Mouse (Mus musculus) forebrain, postnatal 0 days (tissue): ENCODE measurements around the gene Nags. TPM values are rescaled to one million over a fixed set of nuclear protein-coding genes. Genes with fewer than 3 reads are reported as not detected.
A peak's percentile ranks its signal among the peaks of the same experiment; 100 is the strongest.

Source experiments
- ATAC-seq: fragments of 200-750 bp; cut with Nextera tagmentation; 2 replicates; pipeline ENCODE4 v1.8.0; 2017; ENCODE audit warnings: mild to moderate bottlenecking, moderate library complexity
- DNase-seq: peaks from one replicate; pipeline ENCODE4 v3.0.0-alpha.2; 2015
- H3K27ac ChIP-seq: fragments of 300-500 bp; sonication (generic); 2 replicates; pipeline ENCODE4 v1.5.1; 2014; ENCODE audit warnings: low read depth, mild to moderate bottlenecking, antibody characterized with exemption, low read length, moderate library complexity, mixed read lengths
- H3K27me3 ChIP-seq: fragments of 300-500 bp; sonication (generic); 2 replicates; pipeline ENCODE4 v1.6.1; 2014; ENCODE audit warnings: mild to moderate bottlenecking, low read length, mixed read lengths; ENCODE audit not compliant: insufficient read depth
- H3K36me3 ChIP-seq: fragments of 300-500 bp; sonication (generic); 2 replicates; pipeline ENCODE4 v1.6.1; 2014; ENCODE audit warnings: mild to moderate bottlenecking, moderate library complexity; ENCODE audit not compliant: insufficient read depth
- H3K4me1 ChIP-seq: fragments of 300-500 bp; sonication (generic); 2 replicates; pipeline ENCODE4 v1.6.1; 2014; ENCODE audit warnings: antibody characterized with exemption; ENCODE audit not compliant: insufficient read depth
- H3K4me2 ChIP-seq: fragments of 300-500 bp; sonication (generic); 2 replicates; pipeline ENCODE4 v1.6.1; 2014; ENCODE audit warnings: low read depth, mild to moderate bottlenecking, moderate library complexity
- H3K4me3 ChIP-seq: fragments of 300-500 bp; sonication (generic); 2 replicates; pipeline ENCODE4 v1.5.1; 2014; ENCODE audit warnings: low read depth, low read length, mixed read lengths
- H3K9ac ChIP-seq: fragments of 300-500 bp; sonication (generic); 2 replicates; pipeline ENCODE4 v1.6.1; 2014; ENCODE audit warnings: mild to moderate bottlenecking
- H3K9me3 ChIP-seq: fragments of 300-500 bp; sonication (generic); 2 replicates; pipeline ENCODE4 v1.6.1; 2016; ENCODE audit warnings: low read length
- CTCF ChIP-seq: sonication (generic); IDR thresholded peaks from 2 replicates; pipeline ENCODE4 v1.5.1; 2016; ENCODE audit warnings: antibody characterized with exemption, control low read depth, low read depth
- WGBS: fragments of 180-500 bp; shearing (Covaris S2); extraction: QIAGEN DNeasy Blood & Tissue Kit; methylation state at CpG from one replicate; pipeline ENCODE4 v1.1.7; 2014; 5-methylcytosine and 5-hydroxymethylcytosine counted together
- polyA plus RNA-seq: library from polyadenylated mRNA; unstranded; fragments of >200 nt; fragmentation: Nextera tagmentation; extraction: Ambion mirVana; gene quantifications from 2 replicates; pipeline ENCODE4 v1.2.1, GENCODE M21; 2015
- total RNA-seq: library from RNA; depleted of rRNA; stranded (reverse); fragments of >200 nt; gene quantifications from 2 replicates; pipeline ENCODE4 v1.2.3, GENCODE M21; 2014

The Nags gene
- total and polyA plus RNA-seq, 2 experiments from 2014 or later = 0.14 to 0.35 TPM

GRCm38 (mm10) chr11:102107732-102108131 is 37.6 kb upstream of the Nags start, which contains the start of gene Pyy:
Gene Pyy (minus strand): TSS chr11:102107832.
- Histone ChIP-seq H3K9me3 (no peaks in the 10 kb centered on the region), H3K27me3 (peaks cover 39% of the 10 kb centered on the region), H3K4me1 (no peaks in the 10 kb centered on the region), H3K27ac (no peak within 1 kb of the TSS), H3K4me2 (no peak within 1 kb of the TSS), H3K4me3 (no peak within 1 kb of the TSS), H3K36me3 (no peaks in the 10 kb centered on the region), H3K9ac (no peak within 1 kb of the TSS)
- no peak for ATAC-seq
- no peak for DNase-seq
- no peak for TF ChIP-seq CTCF
- WGBS = 9% methylated on average over 9 of the region's 9 CpGs

DNA sequence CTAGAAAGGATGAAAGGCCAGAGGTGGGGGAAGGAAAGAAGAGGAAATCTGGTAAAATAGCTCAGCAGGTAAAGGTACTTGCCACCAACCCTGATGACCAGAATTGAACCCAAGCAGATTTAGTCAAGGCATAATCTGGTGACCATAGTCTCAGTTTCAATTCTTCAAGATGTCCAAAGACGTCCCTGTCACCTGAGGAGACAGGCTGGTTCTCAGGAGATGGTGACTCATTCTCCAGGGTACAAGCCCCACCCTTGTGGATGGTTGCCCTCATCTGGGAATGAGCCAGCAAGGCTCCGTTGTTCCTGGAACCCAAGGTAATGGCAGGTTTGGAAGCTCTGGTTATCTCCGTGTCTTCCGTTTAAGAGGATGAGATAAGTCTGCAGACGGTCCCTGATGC is 33.7 kb upstream of the Nags start:
- no peak for TF ChIP-seq CTCF
- H3K36me3 ChIP-seq = no peaks in the 10 kb centered on the region
- WGBS = 87% methylated on average over 5 of the region's 5 CpGs

GRCm38 (mm10) chr11:102116241-102116640 is 29.1 kb upstream of the Nags start:
- DNase-seq (no peak), ATAC-seq (no peak)
- WGBS = 83% methylated on average over 8 of the region's 8 CpGs

More for the DNA sequence above, 33.7 kb upstream of the Nags start:
- DNase-seq = no peak
- no peak overlapping the region for H3K4me2 ChIP-seq
- H3K9me3 ChIP-seq = no peaks in the 10 kb centered on the region
- no peak overlapping the region for H3K9ac ChIP-seq
- no peak overlapping the region for H3K27ac ChIP-seq
- ATAC-seq = no peak
- H3K4me3 ChIP-seq = no peak overlapping the region
- H3K4me1 ChIP-seq = no peaks in the 10 kb centered on the region
- peaks cover 20% of the 10 kb centered on the region for H3K27me3 ChIP-seq

DNA sequence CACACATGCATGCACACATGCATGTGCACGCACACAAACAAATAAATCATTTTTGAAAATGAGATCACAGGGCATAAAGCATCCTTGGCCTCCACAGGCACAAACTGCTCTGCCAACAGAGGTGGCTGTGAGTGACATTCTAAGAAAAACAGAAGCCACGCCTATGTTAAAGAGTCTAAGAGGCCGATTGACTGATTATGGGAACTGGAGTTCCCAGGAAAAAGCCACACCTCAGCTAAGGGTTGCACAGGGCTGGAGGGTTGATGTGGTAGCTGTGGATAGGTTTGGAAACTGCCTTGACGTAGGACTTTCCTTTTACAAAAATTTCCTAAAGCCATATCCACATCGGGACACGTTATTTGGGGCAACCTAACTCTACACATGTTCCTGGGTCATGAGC is 27.9 kb upstream of the Nags start:
- Histone ChIP-seq H3K4me2 (no peak overlapping the region), H3K27ac (no peak overlapping the region), H3K9me3 (no peaks in the 10 kb centered on the region), H3K27me3 (no peaks in the 10 kb centered on the region; the same call in 1 of the 2 replicates), H3K4me1 (no peaks in the 10 kb centered on the region), H3K36me3 (no peaks in the 10 kb centered on the region), H3K4me3 (no peak overlapping the region), H3K9ac (no peak overlapping the region)
- no peak for TF ChIP-seq CTCF
- ATAC-seq (no peak), DNase-seq (no peak)
- 88% methylated on average over 6 of the region's 6 CpGs for WGBS

More at GRCm38 (mm10) chr11:102116241-102116640, 29.1 kb upstream of the Nags start:
- TF ChIP-seq CTCF = no peak
- H3K4me3 ChIP-seq = no peak overlapping the region
- H3K4me2 ChIP-seq = no peak overlapping the region
- no peaks in the 10 kb centered on the region for H3K4me1 ChIP-seq
- H3K27ac ChIP-seq = no peak overlapping the region
- no peak overlapping the region for H3K9ac ChIP-seq
- no peaks in the 10 kb centered on the region for H3K9me3 ChIP-seq
- no peaks in the 10 kb centered on the region; the same call in 1 of the 2 replicates for H3K27me3 ChIP-seq
- no peaks in the 10 kb centered on the region for H3K36me3 ChIP-seq

DNA sequence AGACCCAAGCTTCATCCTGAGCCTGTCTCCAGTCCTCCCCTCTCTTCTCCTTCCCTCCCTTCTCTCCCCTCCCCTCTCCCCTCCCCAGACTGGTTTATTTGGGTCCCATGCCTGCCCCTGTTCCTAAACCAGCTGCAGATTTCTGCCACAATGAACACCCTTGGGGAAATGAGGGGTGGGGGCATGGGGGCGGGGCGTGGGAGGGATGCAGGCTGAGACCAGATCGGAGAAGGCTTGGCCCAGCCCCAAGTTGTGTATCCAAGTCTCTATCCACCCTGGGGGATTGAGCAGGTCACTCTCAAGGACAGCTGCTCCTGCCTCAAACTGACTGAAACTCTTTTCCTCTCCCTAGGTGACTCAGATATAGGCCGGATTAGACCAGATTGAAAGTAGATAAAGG is 10.8 kb upstream of the Nags start:
- DNase-seq = no peak
- H3K9me3 ChIP-seq = no peaks in the 10 kb centered on the region
- no peak for ATAC-seq
- H3K27me3 ChIP-seq = no peaks in the 10 kb centered on the region; the same call in 1 of the 2 replicates
- no peak overlapping the region for H3K9ac ChIP-seq
- WGBS = 27% methylated on average over 4 of the region's 4 CpGs
- H3K4me3 ChIP-seq = no peak overlapping the region
- no peaks in the 10 kb centered on the region for H3K4me1 ChIP-seq
- no peaks in the 10 kb centered on the region for H3K36me3 ChIP-seq
- no peak overlapping the region for H3K27ac ChIP-seq
- no peak for TF ChIP-seq CTCF
- no peak overlapping the region for H3K4me2 ChIP-seq

GRCm38 (mm10) chr11:102137625-102138446 is 7.5 kb upstream of the Nags start:
- TF ChIP-seq CTCF = no peak
- Histone ChIP-seq H3K9ac (no peak overlapping the region), H3K36me3 (no peaks in the 10 kb centered on the region), H3K4me3 (no peak overlapping the region), H3K27ac (no peak overlapping the region), H3K9me3 (no peaks in the 10 kb centered on the region), H3K4me2 (peak overlapping the region; percentile 41), H3K4me1 (no peaks in the 10 kb centered on the region), H3K27me3 (no peaks in the 10 kb centered on the region; the same call in 1 of the 2 replicates)
- ATAC-seq = no peak
- WGBS = 48% methylated on average over 13 of the region's 13 CpGs
- no peak for DNase-seq

GRCm38 (mm10) chr11:102138447-102138740 is 6.9 kb upstream of the Nags start:
- Histone ChIP-seq H3K27me3 (peaks cover 3% of the 10 kb centered on the region; the same call in 1 of the 2 replicates), H3K4me1 (no peaks in the 10 kb centered on the region), H3K27ac (no peak overlapping the region), H3K4me2 (peak overlapping the region; percentile 41), H3K9me3 (no peaks in the 10 kb centered on the region), H3K9ac (no peak overlapping the region), H3K4me3 (no peak overlapping the region), H3K36me3 (no peaks in the 10 kb centered on the region)
- ATAC-seq (peak; percentile 76), DNase-seq (peak; percentile 86)
- TF ChIP-seq CTCF = peak; percentile 96
- WGBS = under 1% methylated on average over 18 of the region's 18 CpGs
